Mouse (Mus musculus): ENCODE measurements around the gene Srf.
A peak's percentile ranks its signal among the peaks of the same experiment; 100 is the strongest.
"Not testable (repeated sequence)": the region's sequence is repeated elsewhere in the genome, so short reads cannot be mapped to it uniquely, and the experiment has no call there.

Gene Srf

DNA sequence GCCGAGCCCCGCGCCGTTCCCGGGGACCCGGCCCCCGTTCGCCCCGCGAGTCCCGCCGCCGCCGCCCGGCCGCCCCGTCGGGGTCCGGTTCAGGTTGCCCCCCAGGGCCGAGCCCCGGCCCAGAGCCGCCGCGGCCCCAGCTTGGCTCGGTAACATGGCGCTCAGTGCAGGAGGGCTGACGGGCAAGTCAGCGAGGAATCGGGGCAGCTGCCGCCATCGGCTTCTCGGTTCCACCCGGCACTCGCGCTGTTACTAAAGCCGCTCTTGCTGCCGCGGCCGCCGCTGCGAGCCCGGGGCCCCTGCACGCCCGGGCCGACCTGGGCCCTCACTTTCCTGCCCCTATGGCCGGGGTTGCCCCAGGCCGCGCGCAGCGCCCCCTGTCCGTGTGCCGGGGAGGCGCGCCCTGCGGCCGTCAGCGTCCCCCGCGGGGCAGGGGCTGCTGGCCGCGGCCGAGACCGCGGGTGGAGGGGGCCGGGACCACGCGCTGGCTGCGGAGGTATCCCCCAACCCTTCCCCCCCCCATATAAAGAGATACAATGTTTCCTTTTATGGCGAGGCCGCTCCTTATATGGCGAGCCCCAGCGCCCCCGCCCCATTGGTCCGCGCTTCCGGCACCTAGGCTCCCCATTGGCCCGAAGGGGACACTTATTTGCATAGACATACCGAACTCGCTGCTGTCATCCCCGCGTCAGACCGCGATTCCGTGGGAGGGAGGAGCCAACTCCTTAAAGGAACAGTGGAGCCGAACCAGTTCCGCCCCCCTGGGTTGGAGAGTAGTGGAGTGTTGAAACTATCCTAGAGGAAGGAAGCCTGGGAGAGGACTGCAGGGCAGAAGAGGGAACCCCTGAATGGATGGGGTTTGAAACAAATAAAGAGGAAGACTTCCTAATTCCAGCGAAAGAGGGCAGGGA is at the start of gene Srf:
Gene Srf (minus strand): TSS at position 503 of the 911 bp plus-strand sequence.
- DNase-seq (ENCODE audit: low spot score in 2 of 2): peak; percentile 92 to 96

DNA sequence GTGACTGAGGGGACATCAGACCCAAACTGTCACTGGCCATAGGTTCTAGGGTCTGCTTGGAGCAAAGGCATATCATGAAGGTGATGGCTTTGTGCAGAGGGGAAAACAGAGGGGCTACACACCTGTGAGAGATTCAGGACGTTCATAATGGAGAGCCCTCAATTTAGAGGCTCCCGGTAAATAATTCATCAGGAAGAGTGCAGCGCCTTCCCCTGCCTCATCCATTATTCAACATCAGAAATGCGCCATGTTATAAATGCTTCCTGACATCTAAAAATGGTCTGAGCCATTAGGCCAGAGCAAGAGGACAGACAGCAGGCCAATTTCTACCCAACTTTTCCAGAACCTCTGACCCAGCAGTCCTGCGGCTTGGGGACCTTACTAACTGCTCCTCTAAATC is 49.2 kb upstream of the Srf start:
- no peak for DNase-seq (ENCODE audit: low spot score in 2 of 2)

DNA sequence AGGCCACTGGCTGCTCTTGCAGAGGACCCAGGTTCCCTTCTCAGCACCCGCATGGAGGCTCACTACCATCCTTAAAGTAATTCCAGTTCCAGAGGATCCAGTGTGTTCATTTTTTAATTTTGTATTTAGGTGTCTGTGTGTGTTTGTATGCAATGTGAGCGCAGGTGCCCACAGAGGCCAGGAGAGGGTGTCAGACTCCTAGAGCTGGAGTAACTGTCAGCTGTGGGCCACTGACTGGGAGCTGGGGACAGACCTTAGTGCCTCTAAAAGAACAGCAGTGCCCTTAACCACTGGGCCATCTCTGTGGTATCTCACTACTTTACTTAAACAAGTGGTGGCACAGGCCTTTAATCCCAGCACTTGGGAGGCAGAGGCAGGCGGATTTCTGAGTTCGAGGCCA is 47.3 kb upstream of the Srf start:
- DNase-seq (ENCODE audit: low spot score in 2 of 2): no peak

DNA sequence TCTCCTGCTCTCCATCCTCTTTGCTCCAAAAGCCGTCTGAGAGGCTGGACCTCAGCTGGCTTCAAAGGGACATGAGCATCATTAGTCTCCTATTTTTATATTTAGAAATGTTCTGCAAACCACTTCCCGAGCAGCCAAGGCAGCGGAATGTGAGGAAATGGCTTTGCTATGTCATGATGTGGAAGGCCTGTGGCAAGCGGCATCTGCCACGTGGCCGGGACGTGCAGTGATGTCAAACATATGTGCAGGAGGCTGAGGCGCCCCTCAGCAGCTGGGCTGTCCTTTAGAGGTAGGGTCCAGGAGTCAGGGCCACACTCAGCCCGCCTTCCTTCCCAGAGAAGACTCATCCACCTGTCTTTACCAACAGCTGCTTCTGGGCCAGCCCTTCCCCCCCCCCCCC is 46.2 kb upstream of the Srf start:
- DNase-seq (ENCODE audit: low spot score in 2 of 2): no peak

DNA sequence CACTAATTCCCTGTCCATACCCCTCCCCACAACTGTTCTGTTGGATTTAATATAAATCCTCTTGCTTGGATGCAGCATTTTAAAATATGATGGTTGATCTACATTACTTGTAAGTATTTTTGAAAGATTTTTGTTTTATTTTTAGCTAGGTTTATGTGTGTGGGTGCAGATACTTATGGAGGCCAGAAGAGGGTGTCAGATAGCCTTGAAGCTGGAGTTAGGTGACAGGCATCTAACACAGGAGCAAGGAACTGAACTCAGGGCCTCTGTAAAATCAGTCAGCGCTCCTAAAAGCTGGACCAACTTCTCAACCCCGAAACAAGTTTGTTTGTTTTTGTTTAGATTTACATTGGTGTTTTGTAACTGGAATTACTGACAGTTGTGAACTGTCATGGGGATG is 44.6 kb upstream of the Srf start:
- DNase-seq (ENCODE audit: low spot score in 2 of 2): no peak

DNA sequence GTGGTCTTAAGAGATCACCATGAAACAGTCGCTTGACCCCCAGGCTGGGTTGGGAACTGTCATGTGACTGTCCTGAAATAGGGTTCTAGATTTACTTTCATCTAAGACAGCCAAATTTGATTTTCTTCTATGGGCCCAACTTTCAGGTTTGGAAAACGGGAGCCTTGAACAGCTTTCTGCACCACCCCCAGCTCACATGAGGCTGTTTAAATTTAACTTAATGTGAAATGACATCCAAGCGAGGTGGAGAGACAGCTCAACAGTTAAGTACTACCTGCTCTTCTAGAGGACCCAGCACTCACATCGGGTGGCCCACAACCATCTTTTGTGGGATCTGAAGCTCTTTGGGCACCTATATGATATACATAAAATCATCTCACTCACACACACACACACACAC is 43.0 kb upstream of the Srf start:
- DNase-seq (ENCODE audit: low spot score in 2 of 2): no peak

DNA sequence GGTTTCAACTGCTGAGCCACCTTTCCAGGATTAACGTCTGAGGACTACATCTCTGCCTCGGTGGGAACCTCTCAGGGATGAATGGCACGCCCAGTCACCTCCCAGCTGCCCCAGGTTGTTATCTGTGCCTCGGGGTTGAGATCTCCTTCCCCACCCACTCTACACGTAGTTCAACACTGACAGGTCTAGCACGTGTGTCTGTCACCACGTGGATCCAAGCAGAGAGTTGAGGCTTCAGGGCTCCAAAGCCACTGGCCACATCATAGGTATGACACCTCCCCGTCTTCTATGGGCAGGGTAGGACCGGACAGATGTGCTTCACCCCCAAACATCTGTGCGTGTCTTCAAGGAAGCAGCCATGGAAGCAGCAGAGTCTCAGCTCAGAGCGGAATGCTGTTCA is 42.0 kb upstream of the Srf start:
- DNase-seq (ENCODE audit: low spot score in 2 of 2): no peak

DNA sequence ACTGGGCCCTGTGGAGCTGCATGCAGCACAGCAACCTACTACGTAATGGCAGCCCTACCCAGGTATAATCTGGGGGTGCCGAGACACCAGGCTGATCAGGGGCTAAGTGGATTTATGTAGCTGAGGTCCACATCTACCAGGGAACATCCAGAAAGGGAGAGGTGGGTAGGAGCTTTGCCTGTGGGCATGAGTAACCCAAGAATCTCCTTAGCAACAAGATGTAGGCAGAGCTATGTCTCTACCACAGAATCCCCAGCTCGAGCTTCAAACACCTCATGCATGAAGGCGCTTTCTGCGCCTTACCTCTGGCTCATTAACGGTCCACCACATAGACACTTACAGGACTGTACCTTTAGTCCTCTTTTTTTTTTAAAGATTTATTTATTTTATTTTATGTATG is 39.4 kb upstream of the Srf start:
- DNase-seq (ENCODE audit: low spot score in 2 of 2): no peak

DNA sequence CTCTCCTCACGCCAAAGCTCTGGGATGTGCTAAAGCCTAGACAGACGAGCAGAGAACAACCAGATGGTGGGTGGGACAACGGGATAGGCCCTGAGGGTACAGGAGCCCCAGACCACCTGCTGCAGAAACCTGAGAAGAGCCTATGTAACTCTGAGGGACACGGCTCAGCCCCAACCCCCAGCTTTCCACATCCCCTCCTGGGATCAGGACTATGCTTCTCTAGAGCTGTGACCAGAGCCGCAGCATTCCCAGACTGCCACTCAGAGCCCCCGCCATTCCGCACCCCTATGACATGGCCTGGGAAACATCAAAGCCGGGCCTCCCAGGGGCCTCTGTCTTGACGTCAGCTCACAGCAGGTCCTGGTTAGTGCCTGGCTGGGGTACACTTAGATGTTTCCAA is 38.6 kb upstream of the Srf start:
- DNase-seq (ENCODE audit: low spot score in 2 of 2): no peak

DNA sequence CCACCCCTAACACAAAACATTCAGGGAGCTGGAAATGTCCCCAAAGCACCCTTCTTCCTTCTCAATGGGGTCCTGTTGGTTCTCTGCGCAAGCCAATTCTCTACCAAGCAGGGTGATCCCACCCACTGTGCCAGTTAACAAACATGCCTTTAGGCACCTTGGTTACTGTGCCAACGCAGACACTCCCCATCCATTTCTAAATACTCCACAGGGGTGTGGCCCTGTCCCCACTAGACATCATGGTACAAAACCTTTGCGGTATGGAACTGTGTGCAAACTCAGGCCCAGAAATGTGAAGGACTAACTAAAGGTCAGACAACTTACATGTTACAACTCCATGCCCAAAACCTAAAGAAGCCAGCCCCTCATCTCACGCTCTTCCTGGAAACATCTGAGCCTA is 37.1 kb upstream of the Srf start:
- no peak for DNase-seq (ENCODE audit: low spot score in 2 of 2)

DNA sequence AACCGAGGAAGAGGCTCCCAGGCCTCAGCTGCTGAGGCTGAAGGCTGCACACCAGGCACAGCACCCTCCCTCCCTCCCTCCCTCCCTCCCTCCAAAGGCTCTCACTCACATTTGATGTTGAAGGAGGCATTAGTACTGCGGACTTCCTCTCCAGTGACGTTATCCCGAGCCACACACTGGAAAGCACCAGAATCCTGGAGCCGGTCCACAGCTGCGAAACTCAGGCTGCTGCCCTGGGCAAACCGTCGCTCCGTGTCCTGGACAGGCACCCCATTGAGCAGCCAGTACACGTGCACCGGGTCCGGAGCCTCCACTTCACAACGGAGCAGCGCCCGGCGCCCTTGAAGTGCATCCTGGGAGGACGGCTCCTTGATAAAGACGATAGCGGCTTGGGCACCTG is 35.4 kb upstream of the Srf start:
- DNase-seq (ENCODE audit: low spot score in 2 of 2): no peak

DNA sequence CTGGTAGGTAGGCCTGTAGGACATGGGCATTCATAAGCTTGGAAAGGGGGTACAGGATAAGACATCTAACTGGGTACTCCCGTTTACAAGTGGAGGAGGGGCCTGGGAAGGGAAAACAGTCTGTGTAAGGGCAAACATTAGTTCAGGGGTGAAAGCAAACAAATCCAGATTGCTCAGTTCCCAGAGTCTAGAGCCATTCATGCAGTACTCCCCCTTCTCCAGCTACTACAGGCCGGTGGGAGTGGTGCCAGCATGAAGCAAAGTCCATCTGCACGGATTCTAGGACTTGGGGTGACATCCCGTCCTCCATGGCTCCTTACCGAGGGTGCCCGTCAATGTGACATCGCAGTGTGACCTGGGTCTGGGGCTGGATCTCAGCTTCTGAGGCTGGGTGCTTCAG is 34.5 kb upstream of the Srf start:
- no peak for DNase-seq (ENCODE audit: low spot score in 2 of 2)

DNA sequence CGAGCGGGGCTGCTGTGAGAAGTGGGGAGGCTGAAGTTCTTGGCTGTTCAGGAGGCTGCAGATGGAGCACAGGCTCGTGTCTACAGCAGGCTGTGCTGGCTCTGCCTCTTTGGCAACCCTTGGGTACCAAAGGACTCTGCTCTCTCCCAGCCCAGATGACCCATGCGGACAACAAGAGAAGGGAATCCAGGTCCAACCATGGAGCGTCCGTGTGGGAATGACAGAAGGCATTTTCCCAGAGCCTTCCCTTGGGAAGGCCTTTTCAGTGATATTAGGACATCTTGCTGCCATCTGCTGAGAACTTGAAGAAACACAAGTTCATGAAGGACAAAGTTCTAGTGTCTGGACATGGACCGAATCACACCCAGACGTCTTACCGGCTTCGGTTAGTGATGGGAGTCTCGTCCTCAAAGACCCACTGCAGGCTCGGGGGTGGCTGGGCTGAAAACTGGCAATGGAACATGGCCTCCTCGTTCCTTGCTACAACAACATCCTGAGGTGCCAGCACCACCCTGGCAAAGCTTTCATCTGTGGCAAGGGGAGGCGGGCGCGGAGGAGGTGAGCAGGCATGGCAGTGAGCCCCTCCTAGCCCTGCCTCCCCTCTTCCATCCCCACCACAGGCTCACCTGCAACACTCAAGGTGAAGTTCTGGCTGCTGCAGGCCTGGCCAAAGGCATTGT is 33.8 kb upstream of the Srf start:
- no peak for DNase-seq (ENCODE audit: low spot score in 2 of 2)

DNA sequence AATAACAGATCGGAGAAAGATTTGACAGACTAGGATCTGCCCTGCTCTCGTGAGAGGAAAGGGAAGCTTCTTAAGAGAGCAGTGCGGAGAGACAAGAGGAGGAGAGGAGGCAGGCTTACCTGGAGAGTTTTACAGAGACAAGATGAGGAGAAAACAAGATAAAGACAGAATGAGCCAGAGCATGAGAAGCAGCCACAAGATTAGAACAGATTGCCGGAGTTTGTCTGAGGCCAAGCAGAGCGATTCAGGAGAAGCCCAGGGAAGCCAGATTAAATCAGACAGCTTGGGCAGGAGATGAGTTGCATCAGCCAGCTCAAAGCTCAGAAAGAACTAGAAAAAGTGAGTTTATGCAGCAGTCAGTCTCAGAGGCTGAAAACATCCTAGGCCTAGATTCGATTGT is 32.9 kb upstream of the Srf start:
- DNase-seq (ENCODE audit: low spot score in 2 of 2): no peak

DNA sequence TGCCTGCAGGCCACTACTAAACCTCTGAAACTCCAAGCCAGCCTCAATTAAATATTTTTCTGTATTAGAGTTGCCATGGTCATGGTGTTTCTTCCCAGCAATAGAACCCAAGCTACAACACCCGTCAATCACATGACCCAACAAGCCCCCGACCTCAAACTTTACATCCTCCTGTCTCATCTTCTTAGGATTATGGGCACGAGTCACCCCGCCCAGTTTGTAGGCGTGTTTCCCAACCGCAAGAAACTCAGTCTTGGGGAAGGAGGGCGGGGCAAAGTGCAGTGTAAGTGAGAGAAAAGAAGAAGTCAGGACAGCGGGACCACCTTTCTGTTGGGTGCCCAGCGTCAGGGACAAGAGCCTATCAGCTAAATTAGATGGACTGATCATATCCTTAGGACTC is 32.2 kb upstream of the Srf start:
- no peak for DNase-seq (ENCODE audit: low spot score in 2 of 2)

DNA sequence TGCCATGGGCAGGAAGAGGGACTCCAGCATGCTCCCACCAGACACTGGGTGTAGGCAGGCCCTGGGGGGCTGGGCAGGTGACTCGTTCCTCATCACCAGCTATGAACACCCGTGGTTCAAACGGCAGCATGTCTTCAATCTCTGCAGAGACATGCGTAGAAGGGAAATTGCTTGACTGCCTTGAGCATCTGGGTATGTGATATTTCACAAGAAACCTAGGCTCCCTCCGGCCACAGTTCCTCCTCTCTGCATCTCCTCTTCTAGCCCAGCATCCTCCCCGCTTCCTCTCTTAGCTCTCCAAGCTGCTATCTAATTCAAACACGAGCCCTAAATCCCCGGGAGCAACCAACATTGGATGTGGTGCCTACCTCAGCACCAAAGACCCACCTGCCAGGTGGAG is 30.4 kb upstream of the Srf start:
- no peak for DNase-seq (ENCODE audit: low spot score in 2 of 2)

DNA sequence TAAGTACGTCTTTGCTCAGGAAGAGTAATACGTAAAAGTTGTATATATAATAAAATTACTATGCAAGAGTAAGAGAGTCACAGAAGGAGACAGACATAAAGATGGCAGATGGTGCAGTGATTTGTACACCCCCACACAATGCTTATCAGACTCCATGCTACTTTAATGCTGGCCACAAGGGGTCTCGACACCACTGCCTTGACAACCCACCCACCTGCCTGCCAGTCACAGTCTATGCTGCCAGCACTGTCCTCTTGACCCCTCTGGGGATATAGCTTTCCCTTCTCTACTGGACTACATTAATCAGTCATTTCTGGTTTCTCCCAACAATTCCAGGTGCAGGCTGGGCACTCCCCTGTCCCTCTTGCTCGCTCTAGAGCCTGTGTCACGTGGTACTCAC is 22.7 kb upstream of the Srf start:
- no peak for DNase-seq (ENCODE audit: low spot score in 2 of 2)

DNA sequence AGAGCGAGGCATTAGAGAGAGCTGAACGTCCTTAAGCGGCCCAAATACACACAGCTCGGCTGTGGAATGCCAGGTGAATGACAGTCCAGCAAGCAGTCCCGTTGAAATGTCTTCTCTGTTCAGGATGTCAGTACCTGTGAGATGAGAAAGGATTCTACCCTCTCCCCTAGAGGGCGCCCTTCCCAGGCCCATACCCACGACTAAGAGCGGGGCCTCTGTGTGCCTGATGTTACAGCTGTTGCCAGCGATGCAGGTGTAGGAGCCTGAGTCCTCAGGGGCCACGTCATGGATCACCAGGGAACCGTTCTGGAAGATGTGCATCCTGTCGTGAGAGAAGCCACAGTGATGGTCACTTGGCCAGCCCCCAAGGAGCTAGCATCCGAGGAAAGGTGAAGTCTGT is 20.1 kb upstream of the Srf start:
- peak in 1 of 2 experiments; percentile 63 for DNase-seq (ENCODE audit: low spot score in 2 of 2)

DNA sequence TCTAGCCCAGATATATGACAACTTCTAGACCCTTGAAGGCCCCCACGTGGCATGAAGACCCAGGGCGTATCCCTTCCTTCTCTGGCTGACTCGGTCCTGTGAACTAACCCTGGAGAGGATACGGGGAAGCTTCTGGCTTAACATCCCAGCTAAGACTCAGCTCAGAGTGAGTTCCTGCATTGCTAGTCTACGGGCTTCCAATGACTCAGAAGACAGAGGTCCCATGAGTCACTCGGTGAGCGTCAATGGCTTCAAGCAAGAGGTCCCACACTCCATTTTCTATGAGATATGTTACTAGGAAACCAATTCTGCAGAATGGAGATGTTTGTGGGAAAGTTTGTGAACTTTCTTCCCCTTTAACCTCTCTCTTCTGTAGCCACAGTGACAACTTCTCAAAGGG is 18.6 kb upstream of the Srf start:
- no peak for DNase-seq (ENCODE audit: low spot score in 2 of 2)

DNA sequence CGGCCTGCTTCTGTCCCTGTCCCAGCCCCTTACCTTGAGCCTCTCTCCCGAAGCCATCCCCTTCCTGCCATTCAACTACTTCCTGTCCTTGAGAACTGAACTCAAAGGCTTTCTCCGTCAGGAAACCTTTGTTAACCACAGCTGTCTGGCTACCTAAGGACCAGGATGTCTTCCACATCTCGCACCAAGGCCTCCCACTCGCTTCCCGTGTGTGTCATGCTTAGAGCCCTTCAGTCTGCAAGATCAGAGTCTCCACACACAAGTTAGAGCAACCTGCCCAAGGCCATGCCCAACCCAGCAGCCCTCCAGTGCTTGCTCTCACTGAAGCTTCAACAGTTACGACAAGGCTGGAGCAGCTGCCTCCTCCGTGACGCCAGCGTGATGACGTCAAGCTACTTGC is 15.0 kb upstream of the Srf start:
- no peak for DNase-seq (ENCODE audit: low spot score in 2 of 2)

DNA sequence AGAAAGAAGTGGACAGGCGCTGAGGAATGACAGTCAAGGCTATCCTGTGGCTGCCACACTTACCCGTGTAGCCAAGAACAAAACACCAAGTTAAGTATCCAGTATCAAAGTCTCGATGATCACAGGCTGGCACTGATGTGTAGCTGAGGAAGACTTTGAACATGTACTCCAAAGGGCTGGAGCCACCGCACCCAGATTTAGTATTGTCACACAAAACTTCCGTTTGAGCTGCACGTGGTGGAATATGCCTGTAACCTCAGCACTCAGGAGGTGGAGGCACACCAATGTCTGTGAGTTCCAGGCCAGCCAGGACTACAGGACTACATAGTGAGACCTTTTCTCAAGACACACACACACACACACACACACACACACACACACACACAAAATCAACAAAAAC is 3.2 kb upstream of the Srf start:
- DNase-seq (ENCODE audit: low spot score in 2 of 2): no peak

DNA sequence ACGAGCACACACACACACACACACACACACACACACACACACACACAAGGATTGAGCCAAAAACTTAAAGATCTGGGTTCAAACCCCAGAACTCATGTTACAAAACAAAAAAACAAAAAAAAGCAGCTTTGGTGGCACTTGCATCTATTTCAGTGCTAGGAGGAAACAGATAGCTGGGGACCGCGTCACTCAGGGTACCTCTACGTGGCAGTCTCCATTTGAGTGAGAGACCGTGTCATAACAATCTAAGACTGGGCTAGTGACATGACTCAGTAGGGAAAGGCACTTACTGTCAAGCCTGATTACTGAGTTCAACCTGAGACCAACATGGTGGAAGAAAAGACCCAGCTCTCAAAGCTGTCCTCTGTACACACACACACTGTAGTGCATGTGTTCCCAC is 2.2 kb upstream of the Srf start:
- no peak for DNase-seq (ENCODE audit: low spot score in 2 of 2)

DNA sequence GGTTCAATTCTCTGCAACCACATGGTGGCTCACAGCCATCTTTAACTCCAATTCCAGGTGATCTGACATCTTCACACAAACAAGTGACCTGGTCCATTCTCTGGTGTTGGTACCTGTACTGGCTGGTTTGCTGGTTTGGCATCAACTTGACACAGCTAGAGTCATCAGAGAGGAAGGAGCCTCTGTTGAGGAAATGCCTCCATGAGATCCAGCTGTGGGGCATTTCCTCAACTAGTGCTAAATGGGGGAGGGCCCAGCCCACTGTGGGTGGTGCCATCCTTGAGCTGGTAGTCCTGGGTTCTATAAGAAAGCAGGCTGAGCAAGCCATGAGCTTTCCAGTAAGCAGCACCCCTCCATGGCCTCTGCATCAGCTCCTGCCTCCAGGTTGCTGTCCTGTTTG is 1.3 kb upstream of the Srf start:
- not testable (repeated sequence) for DNase-seq (ENCODE audit: low spot score in 2 of 2)

DNA sequence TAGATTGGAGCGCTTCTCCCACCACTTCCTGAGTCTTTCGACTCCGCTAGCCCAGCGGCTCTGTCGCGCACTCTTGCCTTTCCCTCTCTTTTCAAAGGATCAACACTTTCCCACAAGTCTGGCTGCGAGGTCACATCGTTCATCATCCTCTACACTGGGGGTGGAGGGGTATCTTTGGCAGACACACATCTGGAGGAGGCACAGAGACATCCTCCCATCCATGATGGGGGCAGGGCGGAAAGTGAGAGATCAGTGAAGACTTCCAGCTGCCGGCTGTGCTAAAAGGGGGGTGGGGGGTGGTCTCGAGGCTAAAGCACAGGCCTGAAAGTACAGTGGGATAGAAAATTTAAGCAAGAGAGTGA is 590 bp upstream of the Srf start:
- DNase-seq (ENCODE audit: low spot score in 2 of 2): peak; percentile 51 to 55

Data from thymus, postnatal 10 days (tissue).